Mouse (Mus musculus): ENCODE data around the gene Dip2b. TPM values are rescaled to one million over a fixed set of nuclear protein-coding genes. Genes with fewer than 3 reads are reported as not detected.

Gene Dip2b
- total RNA-seq, 2 experiments from 2014 or later, result 10.2 to 17.5 TPM

DNA sequence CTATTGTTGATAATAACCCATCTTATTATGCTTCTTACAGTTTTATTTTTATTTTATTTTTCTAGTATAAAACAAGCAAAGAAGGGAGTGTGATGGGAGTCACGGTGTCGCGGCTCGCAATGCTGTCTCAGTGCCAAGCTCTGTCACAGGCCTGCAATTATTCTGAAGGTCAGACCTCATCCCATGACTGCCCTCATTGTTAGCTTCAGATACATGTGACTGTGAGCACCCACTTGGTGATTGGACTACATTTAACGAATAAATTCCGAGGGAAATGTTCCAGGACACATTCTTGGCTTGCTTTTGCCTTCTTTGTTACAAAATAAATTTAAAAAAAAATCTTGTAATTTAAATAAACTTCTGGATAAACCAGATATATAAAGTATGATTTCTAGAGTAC is 129.3 kb downstream of the Dip2b start:
- no peak for ATAC-seq (replicated peaks; ENCODE audit: poor library complexity)

DNA sequence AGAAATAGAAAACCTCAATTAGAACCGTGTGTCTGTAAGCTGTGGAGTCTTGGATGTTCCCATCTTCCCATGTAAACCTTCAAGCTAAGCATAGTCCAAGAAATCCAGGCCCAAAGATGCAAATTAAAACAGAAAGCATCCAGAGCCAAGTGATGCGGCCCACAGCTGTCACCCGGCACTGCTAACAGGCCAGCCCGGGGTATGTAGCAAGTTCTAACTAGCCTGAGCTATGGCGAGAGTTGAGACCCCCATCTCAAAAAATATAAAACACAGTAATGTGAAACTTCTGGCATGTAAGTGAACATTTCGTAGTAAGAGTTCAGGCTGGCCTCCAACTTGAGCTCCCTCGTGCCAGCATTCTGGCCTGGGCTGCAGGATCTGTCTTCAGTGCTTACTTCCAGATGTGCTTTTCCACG is 129.7 kb downstream of the Dip2b start:
- no peak for ATAC-seq (replicated peaks; ENCODE audit: poor library complexity)

DNA sequence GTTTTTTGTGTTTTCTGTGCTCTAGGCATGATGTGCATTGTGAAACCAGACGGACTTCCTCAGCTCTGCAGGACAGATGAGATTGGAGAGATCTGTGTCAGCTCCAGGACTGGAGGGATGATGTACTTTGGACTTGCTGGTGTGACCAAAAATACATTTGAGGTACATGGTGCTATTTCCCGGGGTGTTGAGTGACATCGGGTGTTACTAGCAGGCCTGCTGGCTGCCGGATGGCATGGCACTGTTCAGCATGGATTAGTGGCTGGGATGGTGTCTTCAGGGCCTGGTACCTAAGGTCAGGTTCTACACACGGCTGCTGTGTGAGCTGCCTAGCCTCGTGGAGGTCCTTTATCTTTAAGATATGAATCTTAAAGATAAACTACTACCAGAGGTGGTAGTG is 136.7 kb downstream of the Dip2b start:
- no peak for ATAC-seq (replicated peaks; ENCODE audit: poor library complexity)

DNA sequence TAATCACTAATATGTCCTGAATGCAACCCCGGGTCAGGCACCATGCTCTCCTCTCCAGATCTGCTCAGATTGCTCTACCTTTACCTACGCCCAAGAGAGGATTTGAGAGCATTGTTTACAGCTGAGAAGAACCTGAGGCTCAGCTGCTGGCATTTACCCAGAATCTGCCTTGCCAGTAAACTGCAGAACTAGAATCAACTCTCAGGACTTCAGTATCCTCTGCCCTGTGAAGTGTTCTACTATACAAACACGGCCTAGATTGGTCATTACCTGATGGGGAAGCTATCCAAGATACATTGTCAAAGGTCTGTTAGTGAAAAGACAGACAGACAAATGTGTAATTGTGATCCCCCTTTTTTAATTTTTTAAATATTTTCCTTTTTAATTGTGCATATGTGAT is 138.7 kb downstream of the Dip2b start:
- ATAC-seq (replicated peaks; ENCODE audit: poor library complexity), result no peak

DNA sequence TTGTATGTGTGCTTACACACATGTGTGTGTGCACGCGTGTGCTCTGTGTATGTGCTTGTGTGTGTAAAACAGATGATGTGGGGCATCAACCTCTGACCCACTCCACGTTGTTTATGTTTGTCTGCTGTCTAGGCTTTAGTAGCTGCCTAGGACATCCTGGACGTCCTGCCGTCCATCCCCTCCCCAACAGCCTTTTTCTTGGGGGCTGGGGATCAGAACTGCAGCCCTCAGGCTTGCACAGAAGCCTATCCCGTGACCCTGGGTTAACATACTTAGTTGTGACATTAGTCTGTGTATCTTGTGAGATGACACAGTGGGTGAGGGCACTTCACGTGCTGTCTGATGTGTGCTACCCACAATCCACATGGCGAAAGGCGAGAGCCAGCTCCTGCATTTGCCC is 139.1 kb downstream of the Dip2b start:
- no peak for ATAC-seq (replicated peaks; ENCODE audit: poor library complexity)

DNA sequence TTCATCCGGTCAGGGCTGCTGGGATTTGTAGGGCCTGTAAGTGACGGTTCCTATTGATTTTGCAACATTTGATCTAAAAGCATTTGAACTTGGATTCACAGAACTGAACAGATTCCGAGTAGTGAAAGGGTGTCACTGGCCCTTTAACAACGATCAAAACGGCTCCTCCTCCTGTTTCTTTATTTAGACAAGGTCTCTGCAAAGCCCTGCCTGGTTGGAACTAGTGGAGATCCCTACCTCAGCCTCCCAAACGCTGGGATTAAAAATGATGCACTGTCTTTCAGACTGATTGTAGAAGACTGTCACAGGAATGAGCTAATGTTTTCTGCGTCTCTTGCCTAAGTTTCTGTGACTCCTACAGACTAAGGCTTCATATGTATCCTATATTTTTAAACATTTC is 140.0 kb downstream of the Dip2b start:
- ATAC-seq (replicated peaks; ENCODE audit: poor library complexity), result no peak

DNA sequence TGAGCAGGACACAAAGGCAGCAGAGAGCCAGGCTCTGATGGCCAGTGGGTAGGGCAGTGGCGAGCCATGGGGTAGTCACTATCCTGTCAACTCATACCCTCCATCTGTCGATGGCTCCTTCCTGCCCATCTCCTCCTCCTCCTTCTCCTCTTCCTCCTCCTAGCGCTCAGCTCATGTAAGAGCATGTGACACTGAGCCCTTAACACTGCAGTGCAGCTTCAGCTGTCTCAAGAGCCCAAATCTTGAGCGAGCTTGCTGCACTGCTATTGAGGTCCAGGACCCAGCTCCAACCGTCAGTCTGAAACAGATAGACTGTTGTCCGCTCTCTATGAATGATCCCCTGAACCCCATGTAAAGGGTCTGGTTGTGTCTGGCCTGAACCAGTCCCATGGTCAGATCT is 141.2 kb downstream of the Dip2b start:
- ATAC-seq (replicated peaks; ENCODE audit: poor library complexity), result peak; percentile 75

DNA sequence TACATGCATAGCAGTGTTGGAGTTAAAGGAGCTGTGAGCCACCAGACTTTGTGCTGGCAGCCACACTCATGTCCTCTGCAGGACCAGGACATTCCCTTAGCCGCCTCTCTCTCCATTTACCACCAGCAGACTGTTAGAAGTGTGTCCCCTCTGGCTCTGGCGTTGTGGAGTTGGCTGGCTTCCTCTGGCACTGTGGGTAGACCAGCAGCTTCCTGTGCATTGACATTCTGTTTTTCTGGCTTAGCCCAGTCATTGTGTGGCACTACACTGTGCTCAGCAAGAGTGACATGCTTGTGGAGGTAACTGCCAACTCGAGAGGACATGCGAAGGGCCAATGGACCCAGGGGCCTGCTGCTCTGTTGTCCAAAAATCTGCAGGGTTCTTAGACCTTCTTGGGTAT is 141.8 kb downstream of the Dip2b start:
- peak; percentile 26; the same call in 1 of the 2 replicates for ATAC-seq (replicated peaks; ENCODE audit: poor library complexity)

DNA sequence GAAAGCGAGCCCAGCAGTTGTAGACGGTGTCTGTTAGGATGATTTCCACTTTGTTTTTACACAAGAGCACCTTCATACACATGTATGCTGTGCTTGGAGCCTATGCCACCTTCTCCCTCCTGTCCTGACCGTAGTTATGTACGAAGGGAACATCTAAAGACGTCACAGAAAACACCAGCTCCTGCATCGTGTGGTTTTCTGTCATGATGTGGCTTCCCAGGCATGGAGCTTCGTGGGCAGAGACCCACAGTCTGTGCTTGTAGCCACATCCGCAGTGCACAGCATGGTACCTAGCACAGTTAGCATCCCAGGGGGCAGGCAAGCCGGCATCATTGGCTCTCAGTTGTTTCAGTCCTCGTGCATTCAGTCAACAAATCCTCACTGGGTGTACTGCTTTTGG is 143.4 kb downstream of the Dip2b start:
- no peak for ATAC-seq (replicated peaks; ENCODE audit: poor library complexity)

DNA sequence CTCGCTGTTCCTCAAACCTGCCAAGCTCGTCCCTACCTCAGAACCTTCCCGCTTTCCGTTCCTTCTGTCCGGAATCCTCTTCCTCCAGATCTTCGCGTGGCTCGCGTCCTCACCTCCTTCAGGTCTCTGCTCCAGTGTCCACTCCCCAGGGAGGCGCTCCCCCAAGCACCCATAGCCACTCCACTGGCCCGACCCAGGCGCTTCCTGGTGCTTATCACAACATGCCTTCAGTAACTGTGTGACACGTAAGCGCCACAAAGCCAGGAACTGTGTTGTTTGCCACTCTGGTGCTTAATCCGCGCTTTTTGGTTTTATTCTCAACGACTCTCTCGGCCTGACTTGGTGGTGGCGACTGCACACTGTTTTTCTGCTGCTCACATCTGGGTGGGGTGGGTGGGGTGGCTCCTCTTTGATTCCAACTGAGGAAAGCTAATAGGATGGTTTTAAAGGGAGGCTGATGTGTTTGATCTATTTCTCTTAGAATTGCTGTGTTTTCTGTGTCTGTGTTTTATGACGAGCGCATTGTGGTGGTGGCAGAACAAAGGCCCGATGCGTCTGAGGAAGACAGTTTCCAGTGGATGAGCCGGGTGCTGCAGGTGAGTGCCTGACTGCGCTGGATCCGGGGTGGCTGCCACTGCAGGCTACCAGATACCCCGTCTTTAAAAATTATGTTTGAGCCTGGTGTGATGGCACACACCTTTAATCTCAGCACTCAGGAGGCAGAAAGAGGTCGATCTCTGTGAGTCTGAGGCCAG is 144.2 kb downstream of the Dip2b start:
- ATAC-seq (replicated peaks; ENCODE audit: poor library complexity), result peak; percentile 23

DNA sequence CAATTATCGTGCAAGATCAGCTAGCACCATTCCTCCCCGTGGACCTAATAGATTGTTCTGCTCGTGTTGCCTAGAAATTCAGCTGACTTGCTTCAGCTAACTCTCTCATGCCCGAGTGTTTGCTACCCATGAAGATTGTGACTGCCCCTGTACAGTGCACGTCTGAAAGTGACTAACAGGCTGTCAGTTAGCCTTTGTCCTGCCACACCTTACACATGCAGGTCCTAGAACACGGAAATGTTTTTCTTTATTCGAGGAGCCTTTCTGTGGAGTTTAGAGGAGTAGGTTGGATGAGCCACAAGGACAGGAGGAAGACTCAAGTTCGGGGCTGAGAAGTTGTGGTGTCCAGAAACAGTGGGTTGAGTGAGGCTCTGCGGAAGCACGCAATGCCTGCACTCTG is 145.0 kb downstream of the Dip2b start:
- ATAC-seq (replicated peaks; ENCODE audit: poor library complexity), result no peak

DNA sequence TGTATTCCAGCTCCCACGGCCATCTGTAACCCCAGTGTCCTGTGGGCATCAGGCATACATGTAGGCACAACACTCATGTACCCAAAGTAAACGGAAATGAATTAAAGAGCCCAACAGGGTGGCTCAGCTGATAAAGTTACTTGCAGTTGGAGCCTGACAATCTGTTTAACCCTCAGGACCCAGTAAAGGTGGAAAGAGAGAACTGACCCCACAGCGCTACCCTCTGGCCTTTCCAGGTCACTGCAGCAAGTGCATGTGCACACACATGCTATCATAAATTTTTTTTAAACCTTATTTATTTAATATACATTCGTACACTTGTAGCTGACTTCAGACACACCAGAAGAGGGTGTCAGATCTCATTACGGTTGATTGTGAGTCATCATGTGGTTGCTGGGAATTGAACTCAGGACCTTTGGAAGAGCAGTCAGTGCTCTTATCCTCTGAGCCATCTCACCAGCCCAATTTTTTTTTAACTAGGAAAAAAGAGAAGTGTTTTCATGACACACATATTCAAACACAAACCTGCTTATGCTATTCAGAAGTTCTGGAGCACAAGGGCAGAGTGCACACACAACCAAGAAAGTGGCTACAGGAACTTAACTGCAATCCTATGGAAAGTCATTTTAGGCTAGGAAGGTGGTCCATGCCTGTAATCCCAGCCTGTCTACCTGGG is 146.5 kb downstream of the Dip2b start:
- ATAC-seq (replicated peaks; ENCODE audit: poor library complexity), result peak; percentile 76

DNA sequence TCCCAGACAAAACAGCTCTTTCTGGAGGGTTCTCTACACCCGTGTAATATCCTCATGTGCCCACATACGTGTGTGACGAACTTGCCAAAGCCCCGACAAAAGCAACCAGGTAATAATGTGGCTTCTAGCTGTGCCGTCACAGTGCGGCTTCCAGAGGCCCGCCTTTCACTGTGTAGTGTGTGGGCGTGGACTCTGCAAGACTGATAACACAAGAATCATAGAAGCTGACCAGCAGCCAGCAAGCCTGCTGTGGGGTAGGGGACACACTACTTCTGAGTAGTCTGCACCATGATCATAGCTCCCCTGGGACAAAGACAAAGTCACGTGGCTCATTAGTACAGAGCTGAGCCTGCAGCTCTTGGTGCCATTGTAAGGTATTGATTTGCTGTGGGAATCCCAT is 147.8 kb downstream of the Dip2b start:
- no peak for ATAC-seq (replicated peaks; ENCODE audit: poor library complexity)

DNA sequence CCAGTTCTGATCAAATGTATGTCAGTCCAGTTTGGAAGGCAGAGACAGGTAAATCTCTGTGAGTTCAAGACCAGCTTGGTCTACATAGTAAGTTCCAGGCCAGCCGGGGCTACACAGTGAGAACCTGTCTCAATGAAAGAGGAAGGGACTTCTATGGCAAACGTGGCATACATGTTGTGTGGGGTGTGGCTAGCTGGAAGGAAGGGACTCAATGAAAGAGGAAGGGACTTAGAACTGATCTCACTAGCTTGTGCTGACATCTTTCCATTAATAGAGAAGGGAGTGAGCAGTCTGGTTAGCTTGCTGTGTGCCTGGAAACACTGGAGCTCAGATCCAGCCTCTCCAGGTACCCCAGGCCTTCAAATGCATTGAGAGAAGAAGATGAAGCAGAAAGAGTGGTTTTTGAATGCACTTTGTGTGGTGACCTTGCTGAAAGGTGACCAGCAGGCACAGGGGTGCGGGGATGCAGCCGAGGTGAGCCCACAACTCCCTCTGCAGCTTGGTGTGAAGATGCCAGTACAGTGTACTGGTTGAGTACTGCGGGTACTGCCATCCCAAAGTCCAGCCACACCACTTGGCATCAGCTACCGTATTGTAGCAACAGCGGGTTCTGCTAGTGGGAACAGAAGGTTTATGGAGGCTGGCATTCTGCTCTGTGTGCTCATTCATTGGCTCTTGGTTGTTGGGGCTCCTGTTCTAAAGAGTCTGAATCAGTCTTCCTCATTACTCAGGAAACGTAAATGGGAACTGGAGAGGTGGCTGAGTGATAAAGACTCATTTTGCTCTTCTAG is 148.6 kb downstream of the Dip2b start:
- ATAC-seq (replicated peaks; ENCODE audit: poor library complexity), result peak; percentile 47

DNA sequence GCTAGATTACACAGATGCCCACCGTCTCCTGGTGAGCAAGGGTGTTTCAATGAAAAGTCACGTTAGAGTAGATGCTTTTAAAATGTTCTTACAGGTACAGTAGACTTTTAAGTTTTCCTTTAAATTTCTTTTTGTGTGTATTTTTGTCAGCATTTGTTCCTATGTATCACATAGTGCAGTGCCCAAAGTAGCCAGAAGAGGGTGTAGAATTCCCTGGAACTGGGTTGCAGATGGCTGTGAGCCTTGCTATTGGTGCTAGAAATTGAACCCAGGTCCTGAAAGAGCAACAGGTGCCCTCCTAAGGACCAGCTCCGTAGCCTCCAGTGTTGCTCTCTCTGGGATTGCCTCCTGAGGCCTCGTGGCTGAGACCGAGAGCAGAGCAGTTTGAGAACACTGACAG is 150.1 kb downstream of the Dip2b start:
- 0 out of 2 replicates have a peak, but pooled peaks have one; percentile 14 for ATAC-seq (replicated peaks; ENCODE audit: poor library complexity)

DNA sequence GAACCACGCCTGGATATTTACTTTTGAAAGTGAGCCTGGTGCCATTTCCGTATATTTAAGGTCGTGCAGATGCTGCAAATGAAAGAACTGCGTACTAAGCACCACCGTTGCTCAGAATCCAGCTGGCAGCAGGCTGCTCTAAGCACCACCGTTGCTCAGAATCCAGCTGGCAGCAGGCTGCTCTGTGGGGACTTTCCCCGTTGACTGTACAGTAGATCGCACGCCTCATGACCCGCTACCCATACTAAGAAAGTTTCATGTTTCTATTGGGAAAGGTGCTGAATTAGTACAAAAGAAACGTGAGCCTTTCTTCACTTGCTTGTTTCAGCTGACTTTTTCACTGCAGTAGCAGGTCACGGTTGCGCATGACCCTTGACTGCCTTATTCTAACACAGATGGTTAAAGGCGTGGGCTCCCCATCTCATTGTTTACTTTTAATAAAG is 150.5 kb downstream of the Dip2b start:
- no peak for ATAC-seq (replicated peaks; ENCODE audit: poor library complexity)

DNA sequence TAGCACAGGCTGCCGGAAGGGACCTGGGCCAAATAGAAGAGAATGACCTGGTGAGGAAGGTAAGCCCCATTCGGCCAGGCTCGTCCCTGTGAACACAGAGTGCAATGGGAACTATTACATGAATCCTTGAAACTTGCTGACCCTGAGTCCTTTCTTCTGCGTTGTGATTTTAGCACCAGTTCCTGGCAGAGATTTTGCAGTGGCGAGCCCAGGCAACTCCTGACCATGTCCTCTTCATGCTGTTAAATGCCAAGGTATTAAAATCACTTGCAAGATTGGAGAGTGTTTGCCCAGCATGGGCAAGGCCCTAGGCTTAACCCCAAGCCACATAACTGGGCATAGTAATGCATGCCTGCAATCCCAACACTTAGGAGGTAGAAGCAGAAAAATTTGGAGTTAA is 151.6 kb downstream of the Dip2b start:
- ATAC-seq (replicated peaks; ENCODE audit: poor library complexity), result no peak

DNA sequence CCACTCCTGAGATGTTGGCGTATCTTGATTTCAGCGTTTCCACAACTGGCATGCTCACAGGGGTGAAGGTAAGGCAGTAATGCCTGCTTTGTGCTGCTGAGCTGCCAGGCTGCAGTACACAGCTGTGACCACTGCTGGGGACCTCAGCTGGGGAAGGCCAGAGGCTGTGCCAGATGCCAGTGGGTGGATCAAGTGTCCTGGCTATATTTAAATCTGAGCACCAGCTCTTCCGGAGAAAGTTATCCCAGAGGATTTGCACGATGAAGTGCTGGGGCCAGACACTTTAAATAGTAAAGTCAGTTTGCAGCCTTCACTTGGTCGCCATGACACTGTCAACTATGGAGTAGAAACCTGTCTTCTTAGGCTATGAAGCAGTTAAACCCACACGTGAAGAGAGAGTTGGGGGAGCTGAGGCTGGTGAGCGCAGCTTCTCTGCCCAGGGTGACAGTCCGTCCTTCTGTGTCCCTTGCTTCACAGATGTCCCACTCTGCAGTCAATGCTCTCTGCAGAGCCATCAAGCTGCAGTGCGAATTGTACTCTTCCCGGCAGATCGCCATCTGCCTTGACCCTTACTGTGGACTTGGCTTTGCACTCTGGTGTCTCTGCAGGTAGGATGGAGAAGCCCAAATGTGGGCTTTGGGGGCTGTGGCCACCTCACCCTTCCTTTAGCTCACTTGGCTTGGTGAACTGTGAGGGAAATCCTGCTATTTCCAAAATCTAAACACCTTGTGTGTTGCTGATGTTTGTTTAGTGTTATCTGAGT is 160.7 kb downstream of the Dip2b start:
- ATAC-seq (replicated peaks; ENCODE audit: poor library complexity), result no peak

DNA sequence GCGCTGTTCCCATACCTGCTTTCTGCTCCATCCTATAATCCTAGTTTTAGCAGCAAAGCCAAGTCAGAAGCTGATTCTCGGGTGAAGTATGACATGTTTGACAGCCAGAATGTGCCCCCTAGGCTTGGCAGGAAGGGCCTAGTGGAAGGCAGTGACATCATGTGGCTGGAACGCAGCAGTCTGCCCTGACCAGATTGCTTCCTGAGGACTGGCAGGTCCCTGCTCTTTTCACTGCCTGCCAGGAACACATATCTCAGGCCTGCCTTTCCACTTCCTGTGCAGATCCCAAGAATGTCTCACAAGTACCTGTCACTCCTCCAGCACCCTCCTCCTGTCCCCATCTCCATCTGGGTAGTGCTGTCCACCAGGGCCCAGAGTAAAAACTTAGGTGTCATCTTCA is 161.3 kb downstream of the Dip2b start:
- ATAC-seq (replicated peaks; ENCODE audit: poor library complexity), result no peak

DNA sequence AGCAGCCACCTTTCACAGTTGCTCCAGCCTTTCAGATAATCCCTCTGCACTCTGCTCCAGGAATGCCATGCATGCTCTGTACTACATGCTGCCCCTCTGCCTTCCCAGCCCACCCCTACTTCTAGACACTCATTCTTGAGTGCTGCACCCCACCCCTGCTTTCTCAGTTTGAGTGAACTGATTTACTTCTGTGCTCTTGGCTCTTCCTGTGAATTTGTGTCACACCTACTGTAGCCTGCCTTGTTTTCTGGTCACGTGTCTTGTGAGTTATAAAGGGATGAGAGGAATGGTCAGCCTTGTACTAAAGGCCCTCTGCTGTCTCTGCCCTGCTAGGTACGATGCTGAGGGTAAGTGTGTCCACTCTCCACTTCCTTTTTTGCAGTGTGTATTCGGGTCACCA is 163.3 kb downstream of the Dip2b start:
- no peak for ATAC-seq (replicated peaks; ENCODE audit: poor library complexity)

DNA sequence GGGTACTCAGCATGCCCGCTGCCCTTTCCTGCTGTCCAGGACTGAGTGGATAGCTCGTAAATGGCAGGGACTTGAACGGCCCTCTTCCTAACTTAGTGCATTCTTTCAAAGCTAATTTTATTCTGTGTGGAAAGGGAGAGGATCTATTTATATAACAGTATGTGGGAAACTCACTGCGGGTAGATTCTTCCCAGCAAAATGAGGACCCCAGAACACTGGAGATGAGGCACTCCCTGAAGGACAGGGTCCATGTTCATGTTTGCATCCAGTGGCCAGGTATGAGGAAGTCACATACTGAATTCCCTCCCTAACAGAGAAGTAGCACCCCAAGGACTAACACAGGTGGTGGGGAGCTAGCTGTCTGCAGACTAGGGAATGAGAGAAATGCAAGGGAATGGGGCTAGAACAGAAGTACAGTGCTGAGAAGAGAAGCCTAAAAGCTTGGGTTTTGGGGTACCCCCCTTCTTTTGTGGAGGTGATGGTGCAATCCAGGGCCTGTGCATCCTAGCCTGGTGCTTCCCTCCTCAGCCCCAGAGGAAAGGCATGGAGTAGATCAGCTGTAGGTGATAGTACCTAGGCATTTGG is 164.1 kb downstream of the Dip2b start:
- ATAC-seq (replicated peaks; ENCODE audit: poor library complexity), result no peak
